Mouse (Mus musculus) spleen, embryonic (tissue): Measurements from ENCODE around the gene Myo7a.

Source experiments
- CTCF ChIA-PET: fragments of 350-600 bp; sonication (Branson Sonifier 250); formaldehyde crosslinking; loops from one replicate; lab custom pipeline; 2022; lab: Charles Lee

Gene Myo7a

DNA sequence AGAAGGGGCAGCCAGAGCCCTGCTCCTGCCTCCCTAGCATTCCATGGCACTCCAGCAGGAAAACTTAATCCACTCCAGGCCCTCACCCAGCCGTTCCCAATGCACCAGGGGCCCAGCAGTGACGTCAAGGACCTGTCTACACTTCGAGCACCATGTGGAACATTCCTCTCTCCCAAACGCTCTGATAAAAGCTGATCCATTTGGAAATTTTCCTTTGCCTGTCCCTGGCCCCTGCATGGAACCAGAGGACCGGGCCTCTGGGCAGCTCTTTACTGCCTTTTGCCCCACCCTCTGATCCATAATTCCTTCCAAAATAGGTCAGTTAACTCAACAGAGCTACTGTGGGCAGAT, 15.4 kb downstream of the Myo7a start:
- CTCF ChIA-PET = interaction anchor here (1.0 to 1.2 kb wide), 2 partner anchors 32 to 156 kb away, joined by 3 read pairs; no protein-coding TSS in a partner anchor

DNA sequence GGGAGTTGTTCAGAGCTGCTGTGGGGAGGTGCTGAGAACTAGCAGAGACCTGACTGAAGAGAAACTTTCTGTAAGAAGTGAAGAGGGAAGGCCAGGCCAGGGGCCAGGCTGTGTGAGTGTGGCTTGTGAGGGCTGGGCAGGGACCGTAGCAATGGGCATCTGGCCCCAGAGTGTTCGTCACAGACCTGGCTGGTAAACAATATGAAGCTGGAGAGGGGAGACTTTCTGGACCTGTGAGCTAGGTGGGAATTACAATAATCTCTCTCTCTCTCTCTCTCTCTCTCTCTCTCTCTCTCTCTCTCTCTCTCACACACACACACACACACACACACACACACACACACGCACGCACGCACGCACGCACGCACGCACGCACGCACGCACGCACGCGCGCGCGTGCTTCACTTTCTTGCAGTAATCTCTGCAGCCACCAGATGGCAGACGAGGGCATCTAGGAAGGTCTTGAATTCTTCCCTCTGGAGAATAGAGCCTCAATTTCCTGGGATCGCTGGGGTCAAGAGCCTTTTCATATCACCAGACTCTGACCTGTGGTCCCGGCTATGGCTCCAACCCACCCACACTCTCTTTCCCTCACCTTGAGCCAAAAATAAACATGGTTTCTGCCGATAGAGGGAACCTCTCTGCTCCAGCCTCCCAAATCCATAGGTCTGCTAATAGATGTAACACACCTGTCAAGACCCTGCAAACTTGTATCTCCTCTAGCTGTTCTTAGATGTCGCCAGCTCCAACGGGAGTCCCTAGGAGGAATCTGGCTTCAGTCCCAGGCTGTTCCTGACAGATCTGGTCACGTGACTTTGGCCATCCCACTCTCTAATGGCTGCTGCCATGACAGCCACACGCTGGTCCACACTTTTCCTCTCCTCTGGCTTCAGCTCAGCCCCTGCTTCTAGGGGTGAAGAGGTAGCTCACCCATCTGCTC, 16.1 kb downstream of the Myo7a start:
- CTCF ChIA-PET = interaction anchor here (1.0 to 1.2 kb wide), 2 partner anchors 32 to 156 kb away, joined by 3 read pairs; no protein-coding TSS in a partner anchor

DNA sequence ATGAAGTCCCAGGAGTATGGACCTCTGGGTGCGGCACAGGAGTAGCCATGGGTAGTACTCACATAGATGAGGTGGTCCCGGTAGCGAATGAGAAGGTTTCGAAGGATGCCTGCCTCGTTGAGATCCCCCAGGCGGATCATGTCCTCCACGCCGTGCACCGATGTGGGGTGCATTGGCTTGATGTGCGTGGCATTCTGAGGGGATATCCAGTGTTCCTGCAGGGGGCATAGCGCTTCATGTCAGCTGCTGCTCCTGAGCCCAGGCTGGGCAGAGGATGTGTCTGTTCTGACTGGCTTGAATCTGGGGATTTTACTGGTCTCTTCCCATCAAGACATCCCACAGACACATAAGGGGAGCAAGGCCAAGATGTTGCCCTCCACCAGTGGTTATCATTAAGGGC, 16.8 kb downstream of the Myo7a start:
- CTCF ChIA-PET = interaction anchor here (1.2 kb wide), 1 partner anchor 8 kb away, joined by 4 read pairs; no protein-coding TSS in a partner anchor

DNA sequence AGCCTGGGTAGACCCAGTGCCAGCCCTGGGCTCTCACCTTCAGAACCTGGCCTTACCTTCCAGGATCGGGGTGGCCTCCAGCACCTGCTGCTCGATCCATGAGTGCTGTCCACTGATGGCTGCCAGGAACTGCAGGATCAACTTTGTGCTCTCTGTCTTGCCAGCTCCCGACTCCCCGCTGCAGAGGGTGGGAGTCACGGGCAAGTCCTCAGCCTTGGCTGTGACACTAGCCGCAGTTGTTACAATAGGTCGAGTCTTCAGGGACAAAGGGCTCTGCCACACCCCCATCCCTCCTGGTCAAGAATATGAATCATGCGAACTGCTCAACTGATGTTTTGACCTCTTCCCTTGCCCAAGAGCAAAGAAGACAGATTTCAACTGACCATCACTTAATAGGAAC, 21.8 kb downstream of the Myo7a start:
- CTCF ChIA-PET = no interaction called here

DNA sequence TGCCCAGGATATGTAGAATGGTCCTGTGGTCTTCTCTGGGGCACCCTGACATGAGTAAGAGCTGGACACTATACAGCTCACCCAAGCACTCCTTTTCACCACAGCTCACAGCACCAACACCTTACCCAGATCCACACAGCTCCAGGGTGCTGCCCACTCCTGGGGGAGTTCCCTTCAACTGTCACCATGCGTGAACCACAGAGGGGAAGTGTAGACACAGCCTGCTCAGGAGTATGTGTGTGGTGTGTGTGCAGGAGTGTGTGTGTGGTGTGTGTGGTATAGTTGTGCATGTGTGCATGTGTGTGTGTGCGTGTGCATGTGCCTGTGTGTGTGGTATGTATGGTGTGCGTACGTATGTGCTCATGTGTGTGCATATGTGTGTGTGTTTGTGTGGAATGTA, 23.5 kb downstream of the Myo7a start:
- CTCF ChIA-PET = no interaction called here

DNA sequence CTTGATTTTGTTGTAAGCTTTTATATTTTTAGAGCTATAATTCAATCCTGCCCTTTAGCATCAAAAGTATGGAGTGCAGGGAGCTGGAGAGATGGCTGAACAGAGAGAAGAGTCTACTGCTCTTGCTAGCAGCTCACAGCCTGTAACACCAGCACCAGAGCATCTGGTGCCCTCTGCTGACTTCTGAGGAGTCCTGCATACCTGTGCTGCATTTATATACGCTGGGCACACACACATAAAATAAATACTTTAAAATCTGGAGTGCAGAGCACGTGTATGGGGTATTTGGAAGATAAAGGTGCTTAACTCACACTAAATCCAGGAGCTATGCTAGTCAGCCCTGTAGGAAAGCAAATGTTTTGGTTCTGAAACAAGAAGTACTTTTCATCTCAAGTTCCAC, 33.0 kb downstream of the Myo7a start:
- CTCF ChIA-PET = no interaction called here

DNA sequence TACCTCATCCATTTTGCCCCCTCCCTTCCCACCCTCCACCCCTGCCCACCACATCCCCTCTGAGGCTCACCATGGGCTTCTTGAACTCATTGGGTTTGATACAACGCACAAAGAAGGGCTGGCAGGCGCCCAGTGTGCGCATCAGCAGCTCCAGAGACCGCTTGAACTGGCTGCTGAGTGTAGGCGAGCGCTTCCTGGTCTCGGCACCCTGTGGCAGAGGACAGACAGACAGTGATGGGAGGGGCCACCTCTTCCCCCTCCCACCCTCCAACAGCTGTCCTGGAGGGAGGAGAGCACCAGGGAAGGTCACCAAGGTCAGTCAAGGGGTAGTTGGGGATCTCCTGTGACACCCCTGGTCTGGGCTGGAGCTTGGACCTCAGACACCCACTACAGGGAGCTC, 34.0 kb downstream of the Myo7a start:
- CTCF ChIA-PET = interaction anchor here (0.6 to 0.9 kb wide), 2 partner anchors 12 to 31 kb away, joined by 3 read pairs; no protein-coding TSS in a partner anchor

DNA sequence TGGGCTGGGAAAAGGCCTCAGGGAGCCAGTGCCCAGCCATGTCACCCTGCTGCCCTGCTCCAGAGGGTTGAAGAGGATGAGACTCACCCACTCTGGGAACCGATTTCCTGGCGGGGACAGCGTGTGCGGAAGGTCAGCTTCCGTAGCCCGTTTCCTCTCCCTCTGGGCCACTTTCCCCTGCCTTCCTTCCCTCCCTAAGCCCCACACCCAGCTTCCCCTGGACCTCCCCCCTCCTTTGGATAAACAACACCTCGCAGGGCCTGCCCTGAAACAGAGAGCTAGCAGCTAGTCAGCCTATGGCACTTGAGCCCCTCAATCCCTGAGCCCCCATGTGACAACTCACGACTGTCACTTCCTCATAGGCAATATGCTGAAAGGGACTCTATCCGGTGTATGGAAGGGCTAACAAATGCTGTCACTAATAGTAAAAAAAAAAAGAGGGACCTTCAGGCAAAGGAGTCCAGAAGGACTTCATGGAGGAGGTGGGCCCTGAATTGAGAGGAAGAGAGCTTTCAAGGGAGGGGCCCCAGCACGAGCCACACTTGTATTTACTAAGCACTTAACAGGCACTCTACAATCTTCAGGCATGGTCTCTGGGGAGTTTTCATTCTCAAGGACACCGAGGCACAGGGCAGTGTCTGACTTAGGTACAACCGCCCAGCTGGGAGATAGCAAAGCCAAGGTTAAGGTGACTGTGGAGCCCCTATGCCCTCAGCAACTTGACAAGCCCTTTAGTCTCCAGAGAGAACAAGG, 34.6 kb downstream of the Myo7a start:
- CTCF ChIA-PET = interaction anchor here (0.6 to 0.9 kb wide), 3 partner anchors 11 to 1346 kb away, joined by 3 read pairs; no protein-coding TSS in a partner anchor

DNA sequence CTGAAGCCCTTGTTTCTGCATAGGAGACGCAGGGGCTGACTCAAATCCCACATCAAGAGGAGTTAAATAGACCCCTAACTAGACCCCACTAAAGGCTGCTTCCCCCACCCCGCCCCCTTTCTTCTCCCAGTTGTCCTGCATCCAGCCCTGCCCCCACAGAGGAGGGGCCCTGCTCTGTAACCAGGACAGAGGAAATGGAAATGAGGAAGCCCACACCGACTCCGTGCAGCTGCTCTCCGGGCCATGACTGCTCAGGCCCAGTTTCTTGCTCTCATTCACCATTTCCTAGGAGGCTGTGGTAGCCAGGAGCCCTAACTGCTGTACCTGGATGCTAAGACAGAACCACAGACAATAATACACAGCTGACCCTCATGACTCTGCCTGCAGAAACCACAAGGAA, 36.9 kb downstream of the Myo7a start:
- CTCF ChIA-PET = no interaction called here

DNA sequence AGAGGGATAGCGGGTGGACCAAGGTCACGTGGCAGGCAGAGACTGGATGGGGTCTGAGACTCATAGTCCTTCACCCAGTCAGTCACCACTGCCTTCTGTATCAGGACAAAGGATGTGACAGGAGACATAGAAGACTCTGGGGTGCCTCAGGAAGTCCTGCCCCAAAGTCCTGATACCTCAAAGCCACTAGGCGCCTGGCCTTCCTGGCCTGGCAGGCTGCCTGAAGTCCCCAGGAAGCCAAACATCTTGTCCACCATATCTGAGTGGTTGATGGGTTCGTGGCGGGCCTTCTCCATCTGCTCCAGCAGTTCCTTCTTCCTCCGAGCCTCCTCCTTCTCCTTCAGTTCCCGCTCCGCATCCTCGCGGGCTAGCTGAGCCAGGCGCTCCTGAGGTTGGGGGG, 41.9 kb downstream of the Myo7a start:
- CTCF ChIA-PET = no interaction called here

DNA sequence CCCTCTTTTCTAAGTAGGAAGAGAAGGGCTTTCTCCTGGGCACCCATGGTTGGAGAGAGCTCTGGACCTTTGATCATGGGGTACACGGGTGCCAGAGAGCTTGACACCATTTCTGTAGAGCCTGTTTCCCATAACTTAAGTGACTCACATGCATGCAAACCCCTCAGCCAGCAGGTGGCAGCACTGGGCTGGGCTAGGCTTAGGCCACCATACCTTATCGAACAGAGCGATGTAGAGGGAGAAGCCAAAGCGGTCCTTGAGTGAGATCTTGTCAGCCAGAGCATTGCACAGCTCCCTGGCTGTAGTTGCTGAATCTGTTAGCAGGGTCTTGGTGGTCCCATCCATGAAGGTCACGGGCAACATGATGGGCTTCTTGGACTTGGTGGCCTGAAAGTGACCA, 47.7 kb downstream of the Myo7a start:
- CTCF ChIA-PET = interaction anchor here (1.3 to 1.6 kb wide), 2 partner anchors 32 to 49 kb away, joined by 3 to 9 read pairs; no protein-coding TSS in a partner anchor

DNA sequence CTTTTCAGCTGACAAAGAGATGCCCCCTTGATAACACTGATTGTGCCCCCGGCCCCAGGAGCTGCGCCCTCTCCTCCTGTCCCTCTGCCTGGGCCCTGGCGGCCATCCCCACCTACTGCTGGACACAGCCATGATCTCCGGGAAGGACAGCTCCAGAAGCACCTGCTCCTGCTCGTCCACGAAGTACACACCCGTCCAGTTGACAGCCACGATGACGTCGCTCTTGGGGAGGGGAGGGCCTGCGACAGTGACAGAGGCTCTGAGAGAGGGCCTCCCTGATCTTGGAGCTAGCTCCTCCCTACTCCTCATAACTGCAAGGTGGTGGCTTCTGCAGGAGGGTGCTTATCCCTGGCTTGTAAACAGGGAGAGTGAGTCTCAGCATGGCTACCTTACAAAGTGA, 53.1 kb downstream of the Myo7a start:
- CTCF ChIA-PET = interaction anchor here (0.9 kb wide), 1 partner anchor 44 kb away, joined by 3 read pairs; no protein-coding TSS in a partner anchor

DNA sequence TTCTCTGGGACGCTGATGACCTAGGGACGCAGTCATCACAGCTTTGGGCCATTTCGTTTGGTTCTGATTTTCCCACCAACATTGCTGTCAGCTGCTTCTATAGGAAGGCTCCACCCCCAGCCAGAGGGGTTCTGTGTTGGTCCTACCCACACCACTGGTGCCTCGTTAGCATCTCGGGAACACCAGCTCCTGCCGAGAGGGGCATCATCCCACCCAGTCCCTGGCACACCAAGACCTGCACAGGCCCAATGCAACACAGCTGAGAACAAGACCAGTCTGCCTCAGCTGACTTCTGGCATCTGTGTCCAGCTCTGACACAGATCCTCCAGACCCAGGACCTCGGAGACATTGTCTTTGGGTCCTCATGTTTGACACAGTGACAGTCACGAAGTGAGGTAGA, 64.4 kb downstream of the Myo7a start:
- CTCF ChIA-PET = no interaction called here

DNA sequence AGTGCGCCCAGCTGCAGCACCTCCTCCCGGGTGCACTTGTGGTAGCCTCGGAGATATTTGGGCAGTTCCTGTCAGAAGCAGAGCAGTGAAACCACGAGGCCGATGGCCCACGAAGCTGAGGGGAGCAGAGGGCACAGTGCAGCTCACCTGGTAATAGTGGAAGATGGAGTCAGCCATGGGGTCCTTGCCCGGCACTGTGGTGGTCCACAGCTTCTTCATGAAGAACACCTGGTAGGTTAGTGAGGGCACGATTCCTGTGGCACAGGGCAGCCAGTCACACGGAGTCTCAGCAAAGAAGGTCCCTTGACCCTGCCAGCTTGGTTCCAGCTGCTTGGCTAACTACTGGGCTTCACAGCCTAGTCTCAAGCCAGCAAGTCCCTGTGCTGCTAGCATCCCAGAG, 64.9 kb downstream of the Myo7a start:
- CTCF ChIA-PET = no interaction called here

DNA sequence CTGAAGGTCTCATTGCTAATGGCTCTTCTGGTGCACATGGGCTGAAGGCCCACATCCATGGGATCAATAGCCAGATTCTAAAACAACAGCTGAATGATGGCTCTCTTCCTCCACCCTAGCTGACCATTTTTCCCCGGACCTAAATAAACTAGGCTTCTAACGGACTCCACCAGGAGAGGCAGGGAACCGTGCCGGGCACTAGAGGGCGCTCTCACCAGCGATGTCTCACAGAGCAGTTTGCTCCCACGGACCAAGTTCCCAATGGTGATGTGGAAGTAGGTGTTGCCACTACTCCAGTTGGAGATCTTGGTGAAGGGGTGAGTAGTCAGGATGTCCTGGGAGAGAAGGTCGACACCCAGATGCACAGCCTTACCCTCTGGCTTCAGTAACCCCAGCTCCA, 67.3 kb downstream of the Myo7a start:
- CTCF ChIA-PET = interaction anchor here (0.6 kb wide), 1 partner anchor 304 kb away, joined by 4 read pairs; no protein-coding TSS in a partner anchor

DNA sequence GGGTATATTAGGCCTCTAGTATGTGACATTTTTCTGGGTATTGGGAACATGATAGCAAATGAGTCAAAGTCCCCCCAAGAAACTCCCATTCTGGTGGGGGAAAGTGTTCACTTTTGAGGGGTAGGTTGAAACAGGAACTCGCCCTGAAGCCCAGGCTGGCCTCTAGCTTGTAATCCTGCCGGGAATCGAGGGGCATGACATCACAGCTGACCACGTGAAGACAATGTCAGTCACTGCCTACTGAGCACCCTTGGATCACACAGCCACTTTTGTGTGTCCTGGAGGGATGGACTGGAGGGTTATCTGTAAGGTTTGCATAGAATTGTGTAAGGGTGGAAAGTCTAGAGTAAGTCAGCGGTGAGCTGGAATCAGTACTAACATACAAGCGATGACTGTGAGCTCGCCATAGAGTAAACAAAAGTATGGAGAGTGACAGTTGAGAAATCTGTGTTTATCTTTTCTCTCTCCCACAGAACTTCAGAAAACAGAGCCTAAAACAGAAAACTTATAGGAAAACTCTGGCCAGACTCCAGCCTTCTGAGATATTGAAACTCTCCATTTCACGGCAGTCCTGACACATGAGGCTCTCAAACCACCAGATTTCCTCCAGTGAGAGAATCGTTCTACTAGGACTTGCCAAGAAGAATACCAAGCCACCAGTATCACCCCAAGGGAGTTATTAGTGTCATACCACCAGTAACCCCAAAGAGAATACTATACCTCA, 71.1 kb downstream of the Myo7a start:
- CTCF ChIA-PET = no interaction called here

DNA sequence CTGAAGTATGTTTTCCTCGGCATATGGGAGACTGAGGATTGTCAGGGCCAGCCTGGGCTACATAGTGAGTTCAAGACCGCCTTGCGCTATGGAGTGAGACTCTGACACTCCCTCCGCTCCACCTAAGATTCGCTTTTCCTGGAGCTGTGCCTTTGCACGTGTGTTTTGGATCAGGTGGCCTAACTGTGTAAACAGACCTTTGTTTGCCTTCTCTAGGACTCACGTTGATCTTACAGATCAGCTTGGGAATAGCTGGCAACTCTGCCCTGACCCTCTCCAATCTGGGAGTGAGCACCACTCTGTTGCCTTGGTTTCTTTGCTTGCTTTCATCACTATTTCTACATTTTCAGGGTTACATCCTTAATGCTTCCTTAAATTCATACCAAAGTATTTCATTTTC, 116.7 kb downstream of the Myo7a start:
- CTCF ChIA-PET = no interaction called here
